Mouse (Mus musculus) sigmoid colon, adult 10 weeks (tissue): ENCODE results near the gene Igfbp2. TPM values are rescaled to one million over a fixed set of nuclear protein-coding genes. Genes with fewer than 3 reads are reported as not detected.

ENCODE experiments used
- polyA plus RNA-seq: library from polyadenylated mRNA; stranded (reverse); fragments of 350-450 nt; fragmentation: Illumina TruSeq; extraction: RNeasy Lipid Tissue Mini Kit (QIAGEN cat#74804); gene quantifications from one replicate; pipeline ENCODE4 v1.2.3, GENCODE M21; 2014; ENCODE audit warnings: low read depth, low replicate concordance

The Igfbp2 gene
- polyA plus RNA-seq = not detected

DNA sequence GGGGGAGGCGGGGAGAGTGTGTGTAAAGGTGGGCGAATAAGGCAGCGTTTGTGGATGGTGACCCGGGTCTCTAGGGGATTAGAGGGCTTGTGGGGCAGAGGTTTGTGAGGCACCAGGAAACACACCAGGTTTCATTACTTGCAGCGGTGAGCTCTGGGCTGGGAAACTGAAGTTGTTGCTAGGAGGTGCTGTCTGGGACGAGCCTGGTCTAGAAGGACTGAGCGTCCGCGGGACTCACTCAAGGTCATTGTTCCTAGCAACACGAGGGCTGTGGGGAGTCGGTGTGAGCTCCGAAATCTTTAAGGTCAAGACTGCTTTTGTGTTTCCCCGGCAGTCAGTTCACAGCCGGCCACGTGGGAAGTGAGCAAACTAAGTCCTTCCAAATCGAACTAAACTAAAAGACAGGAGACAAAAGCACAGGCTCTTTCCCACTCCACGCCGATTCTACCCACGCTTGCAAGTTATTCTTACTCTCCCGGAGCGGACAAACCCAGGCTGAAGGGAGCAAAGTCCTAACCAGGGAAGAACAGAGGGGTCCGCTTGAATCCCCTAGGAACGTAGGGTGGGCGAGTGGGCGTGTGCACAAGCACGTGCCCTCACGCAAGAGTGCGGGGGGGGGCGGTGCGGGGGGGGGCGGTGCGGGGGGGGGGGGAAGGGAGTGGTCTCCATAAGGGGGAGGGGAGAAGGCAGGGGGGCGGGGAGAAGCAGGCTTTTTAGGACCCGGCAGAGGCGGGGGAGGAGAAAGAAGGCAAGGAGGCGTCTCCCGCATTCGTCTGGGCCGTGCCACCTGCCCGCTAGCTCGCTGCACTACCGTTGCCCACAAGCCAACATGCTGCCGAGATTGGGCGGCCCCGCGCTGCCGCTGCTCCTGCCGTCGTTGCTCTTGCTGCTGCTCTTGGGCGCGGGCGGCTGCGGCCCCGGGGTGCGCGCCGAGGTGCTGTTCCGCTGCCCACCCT, at the start of gene Igfbp2:
Gene Igfbp2 (plus strand): TSS at position 753 of the 956 bp plus-strand sequence.

DNA sequence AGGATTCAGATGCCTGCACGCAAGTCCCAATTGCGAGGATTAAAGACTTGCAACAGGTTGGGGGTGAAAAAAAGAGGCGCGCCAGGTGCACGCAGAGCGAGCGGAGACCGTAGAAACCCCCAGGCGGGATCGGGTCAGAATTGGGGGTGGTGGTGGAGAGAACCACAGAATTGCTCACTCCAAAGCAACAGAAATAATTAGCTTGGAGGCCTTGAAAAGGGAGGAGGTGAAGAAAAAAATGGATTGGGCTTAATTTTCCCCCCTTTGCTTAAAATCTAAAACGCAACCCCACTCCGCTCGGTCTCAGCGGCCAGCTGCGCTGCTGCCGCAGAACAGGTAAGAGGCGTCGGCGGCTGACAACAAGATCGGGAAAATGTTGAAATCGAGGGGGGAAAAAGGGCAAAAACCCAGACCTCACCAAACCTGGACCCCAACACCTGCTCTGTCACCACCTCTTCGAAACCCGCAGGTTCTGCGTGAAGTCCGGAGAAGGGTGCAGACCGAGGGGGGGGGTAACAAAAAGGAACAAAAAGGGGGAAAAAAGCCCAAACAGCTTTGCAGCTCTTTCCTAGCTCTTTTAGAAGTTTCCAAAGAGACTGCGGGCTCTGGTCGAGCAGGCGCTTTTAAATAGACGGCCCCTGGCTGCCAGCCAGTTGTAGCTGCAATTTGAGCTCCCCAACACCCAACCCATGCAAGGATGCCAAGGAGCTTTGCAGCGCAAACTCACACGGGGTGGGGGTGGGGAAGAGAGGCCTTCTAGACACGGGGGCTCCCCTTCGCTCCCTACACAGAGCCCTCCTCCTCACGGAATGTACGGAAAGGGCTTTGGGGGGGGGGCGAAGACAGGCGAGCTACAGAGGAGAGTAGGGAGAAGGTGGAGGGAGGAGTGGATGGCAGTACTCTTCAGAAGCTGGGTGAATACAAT, 50.2 kb downstream of the Igfbp2 start, which contains the start of gene Igfbp5:
Gene Igfbp5 (minus strand): TSS at position 598 of the 925 bp plus-strand sequence.

Other genes starting within 250 kb of the Igfbp2 start
- gene Smarcal1, start 241.3 kb upstream of the Igfbp2 start, polyA plus RNA-seq = 3.2 TPM
- gene Ankar, start 123.9 kb upstream of the Igfbp2 start, polyA plus RNA-seq = not detected
- 44.5 TPM for gene Rpl37a, start 113.2 kb upstream of the Igfbp2 start, polyA plus RNA-seq
- gene Igfbp5, start 50.4 kb downstream of the Igfbp2 start, polyA plus RNA-seq = 53.8 TPM
- gene Tnp1, start 191.4 kb downstream of the Igfbp2 start, polyA plus RNA-seq = not detected